Mouse (Mus musculus) kidney, adult 2 months (tissue): Measurements from ENCODE around the gene Cldn13.

ENCODE experiments used
- CTCF ChIP-seq: fragments of 200-500 bp; conservative IDR thresholded peaks from 2 replicates; pipeline ENCODE4 v1.5.1; 2011; ENCODE audit warnings: low read depth, mild to moderate bottlenecking, control low read depth, low read length, moderate library complexity, mixed read lengths; ENCODE audit not compliant: insufficient read depth, insufficient read length
- POLR2A ChIP-seq: fragments of 200-500 bp; IDR thresholded peaks from one replicate; pipeline ENCODE4 v1.6.1; 2011; ENCODE audit warnings: low read depth, low read length, control low read depth

DNA sequence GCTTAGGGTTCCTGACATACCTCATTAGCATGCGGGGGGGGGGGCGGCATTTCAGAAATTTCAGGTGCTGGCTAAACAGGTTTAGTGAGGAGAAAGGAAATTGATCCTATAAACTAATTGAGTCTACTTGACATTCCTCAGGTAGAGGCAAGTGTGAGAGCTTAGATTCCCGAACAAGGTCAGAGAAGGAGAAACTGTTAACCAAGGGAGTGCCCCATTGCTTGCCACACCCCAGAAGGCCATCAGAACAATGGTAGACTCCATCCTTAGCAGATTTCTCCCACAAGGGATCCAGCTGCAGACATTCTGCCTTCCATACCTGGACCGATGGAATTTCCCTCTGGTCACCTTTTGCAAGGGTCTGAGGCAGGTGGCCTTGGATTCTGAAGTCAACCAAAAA is 11.4 kb upstream of the Cldn13 start:
- no peak for TF ChIP-seq CTCF
- no peak for TF ChIP-seq POLR2A
